Mouse (Mus musculus) liver, adult 2 months (tissue): ENCODE measurements around the gene Tspan33. TPM values are rescaled to one million over a fixed set of nuclear protein-coding genes. Genes with fewer than 3 reads are reported as not detected.

Experiments used
- DNase-seq: peaks from one replicate; pipeline ENCODE4 v3.0.0-alpha.2; 2011; ENCODE audit warnings: low read depth, low spot score; ENCODE audit errors: extremely low read depth
- H3K27ac ChIP-seq: fragments of 200-500 bp; replicated peaks from 2 replicates; pipeline ENCODE4 v1.5.1; 2012; ENCODE audit warnings: low read depth, mild to moderate bottlenecking, control low read depth, inconsistent platforms, low read length; ENCODE audit not compliant: insufficient read depth
- H3K27me3 ChIP-seq: fragments of 200-500 bp; 2 replicates; pipeline ENCODE4 v1.6.1; 2012; ENCODE audit warnings: mild to moderate bottlenecking, moderate library complexity, low read length, inconsistent platforms; ENCODE audit not compliant: control insufficient read depth, insufficient read depth
- H3K36me3 ChIP-seq: fragments of 200-500 bp; 2 replicates; pipeline ENCODE4 v1.6.1; 2012; ENCODE audit warnings: low read length, inconsistent platforms; ENCODE audit not compliant: control insufficient read depth, insufficient read depth
- H3K4me1 ChIP-seq: fragments of 200-500 bp; 2 replicates; pipeline ENCODE4 v1.6.1; 2011; ENCODE audit warnings: low read length; ENCODE audit not compliant: control insufficient read depth, insufficient read depth
- H3K4me3 ChIP-seq: fragments of 200-500 bp; 2 replicates; pipeline ENCODE4 v1.5.1; 2011; ENCODE audit warnings: low read depth, mild to moderate bottlenecking, control low read depth, low read length, moderate library complexity; ENCODE audit not compliant: insufficient read depth
- H3K79me2 ChIP-seq: fragments of 200-500 bp; 2 replicates; pipeline ENCODE4 v1.6.1; 2012; ENCODE audit warnings: inconsistent platforms, mild to moderate bottlenecking, low read length, moderate library complexity; ENCODE audit not compliant: control insufficient read depth, insufficient read depth
- H3K9ac ChIP-seq: fragments of 200-500 bp; 2 replicates; pipeline ENCODE4 v1.6.1; 2012; ENCODE audit warnings: low read depth, mild to moderate bottlenecking, control low read depth, inconsistent platforms, low read length
- CTCF ChIP-seq: fragments of 200-500 bp; IDR thresholded peaks from 2 replicates; pipeline ENCODE4 v1.5.1; 2011; ENCODE audit warnings: low read depth, low read length, control low read depth
- POLR2A ChIP-seq: fragments of 200-500 bp; IDR thresholded peaks from 2 replicates; pipeline ENCODE4 v1.6.1; 2011; ENCODE audit warnings: low read length, control low read depth; ENCODE audit not compliant: insufficient read depth; ENCODE audit errors: extremely low read depth
- WGBS: fragments of 180-500 bp; shearing (Covaris S2); methylation state at CpG from one replicate; pipeline ENCODE4 v1.1.7; 2018; 5-methylcytosine and 5-hydroxymethylcytosine counted together
- polyA plus RNA-seq: library from polyadenylated mRNA; depleted of rRNA; stranded (reverse); fragments of >200 nt; gene quantifications from 2 replicates; pipeline ENCODE4 v1.2.3, GENCODE M21; 2012
- total RNA-seq: library from RNA; depleted of rRNA; stranded (reverse); fragments of >200 nt; gene quantifications from 2 replicates; pipeline ENCODE4 v1.2.3, GENCODE M21; 2014

The Tspan33 gene
- total and polyA plus RNA-seq, 2 experiments = 4.2 to 7.0 TPM

DNA sequence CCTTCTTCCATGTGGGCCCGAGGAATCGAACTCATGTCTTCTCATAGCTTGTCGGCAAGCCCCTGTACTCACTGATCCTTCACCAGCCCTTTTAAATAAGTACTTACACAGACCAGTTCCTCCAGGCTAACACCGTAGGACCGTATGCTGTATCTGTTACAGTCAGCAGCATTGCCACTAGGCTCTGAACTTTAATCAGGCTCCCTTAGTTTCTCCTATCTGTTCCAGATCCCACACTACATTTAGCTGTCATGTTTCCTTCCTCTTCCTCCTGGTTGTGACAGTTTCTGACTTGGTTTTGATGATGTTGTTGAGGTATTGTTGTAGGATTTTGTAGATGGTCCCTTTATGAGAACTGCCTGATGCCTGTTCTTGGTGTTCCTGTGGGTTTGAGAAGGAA is 10.1 kb downstream of the Tspan33 start:
- Histone ChIP-seq H3K4me1 (no peaks in the 10 kb centered on the region), H3K36me3 (no peaks in the 10 kb centered on the region), H3K9ac (no peak overlapping the region), H3K79me2 (peaks cover 26% of the 10 kb centered on the region; the same call in 1 of the 2 replicates), H3K27me3 (no peaks in the 10 kb centered on the region), H3K27ac (no peak overlapping the region), H3K4me3 (no peak overlapping the region)
- no peak for DNase-seq
- TF ChIP-seq CTCF = no peak
- no peak for TF ChIP-seq POLR2A
- WGBS = 90% methylated on average over 5 of the region's 5 CpGs

DNA sequence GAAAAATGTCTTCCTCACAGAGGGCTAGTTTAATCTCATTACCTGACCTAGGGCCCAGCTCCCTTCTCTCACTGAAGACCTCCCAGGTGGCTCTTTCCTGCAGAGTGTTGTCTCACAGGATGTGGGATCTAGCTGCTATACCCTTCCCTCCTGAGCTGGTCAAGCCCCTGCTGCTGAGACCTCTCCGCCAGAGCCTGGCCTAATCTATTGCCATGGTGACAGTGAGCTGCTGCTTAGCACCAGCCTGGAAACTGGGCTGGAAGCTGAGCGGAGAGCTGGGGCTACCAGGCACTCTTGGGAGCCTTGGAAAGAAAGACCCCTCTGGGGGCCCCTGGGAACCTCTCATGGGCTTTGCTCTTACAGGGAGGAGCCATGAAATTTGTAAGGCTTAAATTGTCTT is 13.9 kb downstream of the Tspan33 start:
- Histone ChIP-seq H3K4me3 (no peak overlapping the region), H3K27me3 (no peaks in the 10 kb centered on the region), H3K36me3 (no peaks in the 10 kb centered on the region), H3K4me1 (no peaks in the 10 kb centered on the region), H3K79me2 (peaks cover 12% of the 10 kb centered on the region; the same call in 1 of the 2 replicates), H3K27ac (no peak overlapping the region), H3K9ac (no peak overlapping the region)
- no peak for DNase-seq
- no peak for TF ChIP-seq POLR2A
- TF ChIP-seq CTCF = no peak
- WGBS = 93% methylated on average over 2 of the region's 2 CpGs

DNA sequence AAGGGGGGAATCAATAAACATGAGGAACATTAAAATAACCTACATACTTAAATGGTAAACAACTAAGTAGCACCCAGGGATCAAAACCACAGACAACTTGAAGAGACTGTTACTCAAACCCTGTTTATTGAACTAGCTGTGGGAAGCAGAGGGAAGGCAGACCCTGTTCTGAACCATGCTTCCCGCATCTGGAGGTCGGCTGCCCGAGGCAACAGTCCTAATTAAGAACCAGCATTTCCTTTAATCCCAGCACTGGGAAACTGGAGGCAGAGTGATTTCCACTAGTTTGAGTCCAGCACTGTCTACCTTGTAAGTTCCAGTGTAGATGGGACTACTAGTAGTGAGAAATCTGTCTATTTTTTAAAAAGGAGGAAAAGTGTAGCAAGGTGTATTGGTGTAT is 17.3 kb downstream of the Tspan33 start:
- TF ChIP-seq POLR2A = no peak
- TF ChIP-seq CTCF = no peak
- Histone ChIP-seq H3K9ac (no peak overlapping the region), H3K79me2 (0 out of 2 replicates have a peak, but pooled peaks cover 3% of the 10 kb centered on the region), H3K4me3 (no peak overlapping the region), H3K36me3 (no peaks in the 10 kb centered on the region), H3K4me1 (no peaks in the 10 kb centered on the region), H3K27me3 (no peaks in the 10 kb centered on the region), H3K27ac (no peak overlapping the region)
- 87% methylated on average over 3 of the region's 3 CpGs for WGBS
- DNase-seq = no peak

DNA sequence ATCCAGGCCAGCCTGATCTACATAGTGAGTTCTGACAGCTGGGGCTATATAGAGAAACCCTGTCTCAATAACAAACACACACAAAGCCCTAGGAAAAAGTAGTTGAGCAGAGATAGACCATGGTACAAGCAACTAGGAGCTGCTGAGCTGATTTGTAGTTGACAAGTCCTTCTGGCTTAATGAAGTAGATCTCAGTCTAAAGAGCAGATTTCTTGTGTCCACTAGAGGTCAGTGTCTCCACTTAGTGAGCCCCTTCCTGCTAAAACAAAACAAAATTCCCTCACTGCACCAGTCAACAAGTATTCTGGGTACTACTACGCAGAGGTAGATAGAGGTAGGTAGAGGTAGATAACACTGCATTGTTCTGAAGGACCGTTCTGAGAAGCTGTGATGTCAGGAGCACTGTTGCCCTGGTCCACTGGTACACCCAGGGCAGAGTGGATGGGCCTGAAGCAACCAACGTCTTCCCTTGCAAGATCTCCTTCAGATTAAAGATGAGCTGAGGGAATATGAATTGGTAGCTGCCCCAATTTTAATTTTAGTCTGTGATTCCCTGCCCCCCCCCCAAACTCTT is 18.1 kb downstream of the Tspan33 start:
- H3K4me3 ChIP-seq = no peak overlapping the region
- H3K36me3 ChIP-seq = no peaks in the 10 kb centered on the region
- no peak overlapping the region for H3K27ac ChIP-seq
- peak; percentile 67 for DNase-seq
- 51% methylated on average over 3 of the region's 3 CpGs for WGBS
- H3K4me1 ChIP-seq = no peaks in the 10 kb centered on the region
- peak; percentile 57 for TF ChIP-seq CTCF
- TF ChIP-seq POLR2A = no peak
- no peaks in the 10 kb centered on the region for H3K79me2 ChIP-seq
- H3K27me3 ChIP-seq = no peaks in the 10 kb centered on the region
- H3K9ac ChIP-seq = no peak overlapping the region

DNA sequence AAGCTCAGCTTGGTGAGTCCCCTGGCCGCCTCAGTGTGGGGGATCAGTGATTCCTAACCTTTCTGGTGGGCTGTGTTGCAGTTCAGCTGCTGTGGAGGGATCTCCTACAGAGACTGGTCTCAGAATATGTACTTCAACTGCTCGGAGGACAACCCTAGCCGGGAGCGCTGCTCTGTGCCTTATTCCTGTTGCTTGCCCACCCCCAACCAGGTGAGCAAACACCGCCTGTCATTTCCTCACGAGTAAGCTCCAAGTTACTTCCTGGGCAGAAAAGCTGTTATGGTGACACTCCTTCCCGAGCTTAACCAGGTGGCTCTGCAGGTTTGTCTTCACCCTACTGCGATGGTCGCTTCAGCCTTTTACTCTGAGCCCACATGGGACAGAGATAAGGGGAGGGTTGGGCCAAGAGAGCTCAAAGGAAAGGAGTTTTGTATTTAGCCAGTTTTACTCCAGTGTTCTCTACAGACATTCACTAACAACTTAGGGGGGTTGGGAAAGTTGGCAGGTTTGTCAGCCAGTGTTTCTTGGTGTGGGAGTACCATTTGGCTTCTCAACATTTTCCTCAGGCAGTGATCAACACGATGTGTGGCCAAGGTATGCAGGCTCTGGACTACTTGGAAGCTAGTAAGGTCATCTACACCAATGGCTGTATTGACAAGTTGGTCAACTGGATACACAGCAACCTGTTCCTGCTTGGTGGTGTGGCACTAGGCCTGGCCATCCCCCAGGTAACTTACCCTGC is 22.8 kb downstream of the Tspan33 start:
- no peaks in the 10 kb centered on the region for H3K4me1 ChIP-seq
- H3K36me3 ChIP-seq = no peaks in the 10 kb centered on the region
- no peak overlapping the region for H3K4me3 ChIP-seq
- no peaks in the 10 kb centered on the region for H3K27me3 ChIP-seq
- no peak overlapping the region for H3K9ac ChIP-seq
- H3K79me2 ChIP-seq = no peaks in the 10 kb centered on the region
- TF ChIP-seq CTCF (no peak), POLR2A (no peak)
- H3K27ac ChIP-seq = no peak overlapping the region
- WGBS = 80% methylated on average over 10 of the region's 10 CpGs
- DNase-seq = no peak

DNA sequence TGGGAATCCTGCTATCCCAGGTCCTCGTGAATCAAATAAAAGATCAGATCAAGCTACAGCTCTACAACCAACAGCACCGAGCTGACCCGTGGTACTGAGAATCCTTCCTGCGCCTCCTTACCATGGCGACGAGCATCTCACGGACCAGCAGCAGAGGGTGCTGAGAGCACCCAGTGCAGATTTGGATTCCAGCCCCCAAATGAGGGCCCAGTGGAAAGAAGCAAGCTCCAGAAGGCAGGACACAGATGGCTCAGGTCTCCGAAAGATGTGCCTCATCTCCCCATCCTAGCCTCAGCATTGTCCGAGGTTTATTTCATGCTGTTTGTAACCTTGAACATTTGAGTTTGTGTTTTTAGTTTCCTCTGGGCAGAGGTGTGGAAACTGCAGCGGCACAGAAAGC is 23.5 kb downstream of the Tspan33 start:
- no peak for TF ChIP-seq CTCF
- Histone ChIP-seq H3K27ac (no peak overlapping the region), H3K9ac (no peak overlapping the region), H3K79me2 (no peaks in the 10 kb centered on the region), H3K4me1 (no peaks in the 10 kb centered on the region), H3K4me3 (no peak overlapping the region), H3K36me3 (no peaks in the 10 kb centered on the region), H3K27me3 (no peaks in the 10 kb centered on the region)
- WGBS = 80% methylated on average over 10 of the region's 10 CpGs
- DNase-seq = no peak
